Mouse (Mus musculus) hindlimb bud, embryonic 11.5 days (tissue): ENCODE results near the gene Fau.
"Not testable (repeated sequence)": the region's sequence is repeated elsewhere in the genome, so short reads cannot be mapped to it uniquely, and the experiment has no call there.

ENCODE experiments used
- DNase-seq: peaks from one replicate; pipeline ENCODE4 v3.0.0-alpha.2; 2012; ENCODE audit warnings: low read depth, low spot score; ENCODE audit errors: extremely low spot score

Fau gene

DNA sequence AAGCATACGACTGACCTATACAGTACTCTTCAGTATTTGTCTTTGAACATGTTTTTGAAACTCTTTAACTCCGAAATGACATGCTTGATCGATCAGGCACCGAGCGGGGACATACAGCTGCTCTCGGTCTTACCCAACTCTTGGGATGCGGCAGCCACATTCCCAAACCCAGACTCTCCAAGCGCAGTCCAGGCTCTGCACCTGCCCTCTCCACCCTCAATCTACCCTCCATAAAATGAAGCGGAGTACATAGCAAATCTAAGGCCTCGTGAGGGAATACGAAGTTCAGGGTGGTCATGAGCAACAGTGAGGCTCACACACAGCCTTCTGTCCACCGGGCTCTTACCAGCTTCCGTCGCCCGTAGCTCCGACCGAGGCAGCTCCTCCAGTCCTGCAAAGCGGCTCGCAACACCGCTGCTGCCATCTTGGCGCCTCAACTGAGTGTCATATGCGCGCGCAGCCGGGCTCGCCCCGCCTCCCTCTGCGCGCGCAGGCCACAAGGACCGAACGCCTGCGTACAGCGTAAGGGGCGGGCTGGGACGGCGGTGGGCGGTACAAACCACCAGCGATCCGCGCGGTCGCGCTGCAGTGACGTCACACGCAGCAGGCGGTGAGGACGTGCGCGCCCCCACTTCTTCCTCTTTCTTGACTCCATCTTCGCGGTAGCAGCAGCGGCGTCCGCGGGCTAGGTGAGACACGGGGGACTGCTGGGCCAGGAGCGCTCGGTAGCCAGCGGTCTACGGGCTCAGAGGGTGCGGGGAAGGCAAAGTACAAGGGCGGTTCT is at the start of gene Fau, which contains the start of gene Mrpl49:
Fau (plus strand) TSS at position 532 of the 784 bp plus-strand sequence.
Mrpl49 (minus strand) TSS at position 473 of the 784 bp plus-strand sequence.
- DNase-seq: peak; percentile 91

DNA sequence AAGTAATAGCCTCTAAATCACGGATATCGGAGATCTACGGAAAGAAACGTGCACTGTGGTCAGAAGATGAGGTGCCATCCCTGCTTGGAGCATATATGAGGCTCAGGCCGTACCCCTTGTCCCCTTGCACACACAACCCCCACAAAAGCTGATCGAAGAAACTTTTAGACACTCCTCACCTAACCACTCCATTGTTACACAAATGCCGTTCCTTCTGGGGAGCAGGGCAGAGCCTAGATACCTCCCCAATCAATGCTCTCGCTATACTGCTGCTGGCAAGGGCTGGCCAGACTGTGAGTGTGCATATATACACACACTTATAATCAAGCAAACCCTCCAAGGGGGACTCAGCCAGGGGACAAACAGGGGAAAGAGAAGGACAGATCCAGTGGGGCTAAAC is 48.5 kb upstream of the Fau start:
- no peak for DNase-seq

DNA sequence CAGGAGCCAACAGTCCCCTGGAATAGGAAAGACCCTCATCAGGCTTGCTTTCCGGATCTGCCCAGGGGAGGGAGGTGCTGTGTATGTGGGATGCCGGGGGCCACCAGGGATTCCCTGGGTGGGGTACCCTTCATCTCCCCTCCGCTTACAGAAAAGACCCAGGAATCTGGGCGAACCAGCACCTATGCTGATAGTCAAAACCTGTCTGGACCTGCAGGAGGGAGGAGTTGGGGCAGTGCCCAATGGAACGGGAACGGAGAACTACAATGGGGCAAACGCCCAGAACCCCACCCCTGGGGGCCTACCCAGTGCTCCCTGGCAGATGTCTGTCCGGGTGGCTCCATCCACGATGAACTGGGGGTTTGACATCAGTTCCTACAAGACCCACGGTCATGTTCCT is 44.0 kb upstream of the Fau start:
- no peak for DNase-seq

DNA sequence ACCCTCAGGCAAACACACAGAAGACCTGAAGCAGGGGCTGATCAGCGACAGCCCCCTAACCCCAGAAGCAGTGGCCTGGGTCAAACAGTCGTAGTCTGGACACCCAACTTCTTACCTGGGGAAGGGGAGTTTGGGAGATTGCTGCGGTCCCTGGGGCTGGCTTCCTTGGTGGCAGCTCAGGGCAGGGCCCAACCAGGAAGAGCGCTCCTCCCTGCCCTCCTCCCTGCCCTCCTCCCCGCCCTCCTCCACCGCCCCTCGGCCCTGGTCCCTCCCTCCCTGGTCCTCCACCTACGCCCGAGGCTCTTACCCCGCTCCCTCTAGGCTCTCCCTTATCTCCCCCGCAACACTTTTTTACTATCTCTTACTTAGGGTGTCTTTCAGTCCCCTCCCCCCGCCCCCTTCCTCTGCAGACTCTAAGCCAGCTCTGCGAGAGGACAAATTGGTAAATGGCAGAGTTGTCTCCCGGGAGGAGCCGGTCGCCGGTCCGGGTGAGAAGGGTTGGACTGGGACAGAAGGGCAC is 42.6 kb upstream of the Fau start:
- DNase-seq: no peak

DNA sequence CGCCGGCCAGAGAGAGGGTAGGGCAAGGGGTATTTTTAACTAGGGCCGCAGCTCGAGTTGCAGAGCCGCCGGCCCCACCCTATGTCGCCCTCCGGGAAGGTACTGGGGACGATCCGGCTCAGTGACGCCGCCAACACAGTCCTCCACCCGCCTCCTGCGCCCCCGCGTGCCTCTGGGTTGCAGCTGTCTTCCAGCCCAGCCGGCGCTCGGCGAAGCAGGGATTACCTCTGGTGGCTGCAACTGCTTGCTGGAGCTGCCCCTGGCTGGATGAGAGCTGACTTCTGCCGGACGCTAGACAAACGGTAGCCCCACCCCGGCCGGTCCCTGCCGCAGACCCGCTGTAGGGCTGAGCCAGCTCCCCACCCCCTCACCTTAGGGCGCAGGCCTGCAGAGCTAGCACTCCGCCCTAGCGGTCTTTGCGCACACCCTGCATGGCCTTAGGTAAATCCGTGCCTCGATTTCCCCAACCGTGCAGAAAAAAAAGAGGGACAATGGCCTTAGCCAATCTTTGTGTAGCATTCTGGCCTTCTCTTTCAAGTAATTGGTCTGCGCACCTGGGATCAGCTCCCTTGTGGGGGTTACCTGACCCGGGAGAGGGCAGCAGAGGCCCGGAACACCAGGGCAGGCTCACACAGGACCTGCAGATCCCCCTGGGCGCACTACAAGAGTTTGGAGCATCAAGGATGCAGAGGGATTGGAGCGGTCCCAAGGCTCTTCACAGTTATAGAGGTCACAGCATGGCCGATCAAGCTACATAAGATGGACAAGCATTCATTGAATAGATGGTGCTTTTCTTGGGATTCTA is 41.9 kb upstream of the Fau start, which contains the start of gene Capn1:
Capn1 (minus strand) TSS at position 387 of the 805 bp plus-strand sequence.
- no peak for DNase-seq

DNA sequence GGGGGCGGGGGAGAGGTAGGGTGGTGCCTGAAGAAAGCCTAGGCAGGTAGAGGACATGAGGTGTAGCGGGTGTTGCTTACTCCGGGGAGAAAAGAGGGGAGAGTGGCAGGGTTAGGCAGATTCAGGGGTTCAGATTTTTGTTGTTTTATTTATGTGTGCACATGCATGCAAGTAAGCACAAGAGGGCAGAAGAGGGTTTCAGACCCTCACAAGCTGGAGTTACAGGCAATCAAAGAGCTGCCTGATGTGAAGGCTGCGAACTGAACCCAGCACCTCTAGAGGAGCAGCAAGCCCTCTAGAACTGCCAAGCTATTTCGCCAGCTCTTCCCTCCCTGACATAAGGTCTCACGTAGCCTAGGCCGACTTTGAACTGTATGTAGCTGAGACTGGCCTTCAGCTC is 41.1 kb upstream of the Fau start:
- DNase-seq: no peak

DNA sequence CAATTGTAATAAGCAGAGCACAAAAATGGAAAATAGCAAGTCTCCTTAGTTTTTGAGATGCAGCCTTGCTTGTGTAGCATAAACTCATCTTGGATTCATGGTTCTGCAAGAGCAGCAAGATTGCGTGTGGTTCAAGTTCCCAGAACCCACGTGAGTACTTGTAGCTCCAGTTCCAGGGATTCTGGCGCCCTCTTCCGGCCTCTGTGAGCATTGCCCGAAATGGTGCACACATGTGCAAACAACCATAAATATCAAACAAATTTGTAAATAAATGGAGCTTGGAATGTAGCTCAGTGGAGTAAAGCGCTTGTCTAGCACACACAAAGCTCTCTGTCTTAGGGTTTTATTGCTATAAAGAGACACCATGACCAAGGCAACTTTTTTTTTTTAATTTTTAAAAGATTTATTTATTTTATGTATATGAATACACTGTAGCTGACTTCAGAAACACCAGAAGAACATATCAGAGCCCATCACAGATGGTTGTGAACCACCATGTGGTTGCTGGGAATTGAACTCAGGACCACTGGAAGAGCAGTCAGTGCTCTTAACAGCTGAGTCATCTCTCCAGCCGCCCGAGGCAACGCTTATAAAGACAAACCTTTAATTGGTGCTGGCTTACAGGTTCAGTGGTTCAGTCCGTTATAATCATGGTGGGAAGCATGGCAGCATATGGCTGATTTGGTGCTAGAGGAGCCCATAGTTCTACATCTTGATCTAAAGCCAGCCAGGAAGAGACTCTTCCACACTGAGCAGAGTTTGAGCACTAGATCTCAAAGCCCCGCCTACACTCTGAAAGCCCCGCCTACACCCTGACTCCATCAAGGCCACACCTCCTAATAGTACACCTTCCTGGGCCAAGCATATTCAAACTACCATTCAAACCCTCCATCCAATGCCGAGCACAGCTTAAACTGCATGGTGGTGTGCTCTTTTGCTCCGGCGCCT is 39.2 kb upstream of the Fau start:
- DNase-seq: peak; percentile 82

DNA sequence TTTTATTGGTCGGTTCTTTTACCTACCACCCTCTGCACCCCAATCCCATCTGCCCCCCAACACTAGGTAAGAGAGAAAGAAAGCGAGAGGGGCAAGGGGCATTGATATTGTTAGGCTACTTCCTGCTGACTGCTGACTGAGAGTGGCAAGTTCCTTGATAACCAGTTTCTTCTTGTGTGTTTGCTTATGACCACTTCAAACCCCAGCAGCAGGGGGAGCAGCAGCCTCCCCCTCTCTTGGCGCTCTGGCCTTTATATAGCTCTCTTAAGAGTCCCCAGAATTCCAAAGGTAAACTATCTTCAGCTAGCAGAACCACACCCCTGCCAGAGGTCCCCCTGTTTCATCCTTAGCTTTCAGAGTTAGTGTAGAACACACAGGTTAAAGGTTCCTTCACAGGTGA is 37.4 kb upstream of the Fau start:
- DNase-seq: no peak

DNA sequence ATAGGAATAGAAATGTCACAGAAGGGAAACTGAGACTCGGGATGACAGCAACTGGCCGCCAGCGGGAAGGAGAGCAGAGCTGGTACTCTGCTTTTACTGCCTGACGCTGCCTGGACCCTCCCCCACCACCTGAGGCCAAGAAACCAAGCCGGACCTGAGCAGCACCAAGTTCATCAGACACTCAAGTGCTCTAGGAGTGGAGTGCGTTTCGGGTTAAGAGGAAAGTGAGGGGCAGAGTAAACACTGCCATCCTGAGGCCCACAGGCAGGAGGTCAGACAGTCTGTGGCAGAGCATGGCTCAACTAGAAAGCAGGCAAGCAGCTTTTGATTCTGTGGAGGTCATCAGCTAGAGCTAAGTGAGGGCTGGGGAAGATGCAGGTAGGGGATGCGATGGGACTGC is 34.6 kb upstream of the Fau start:
- DNase-seq: no peak

DNA sequence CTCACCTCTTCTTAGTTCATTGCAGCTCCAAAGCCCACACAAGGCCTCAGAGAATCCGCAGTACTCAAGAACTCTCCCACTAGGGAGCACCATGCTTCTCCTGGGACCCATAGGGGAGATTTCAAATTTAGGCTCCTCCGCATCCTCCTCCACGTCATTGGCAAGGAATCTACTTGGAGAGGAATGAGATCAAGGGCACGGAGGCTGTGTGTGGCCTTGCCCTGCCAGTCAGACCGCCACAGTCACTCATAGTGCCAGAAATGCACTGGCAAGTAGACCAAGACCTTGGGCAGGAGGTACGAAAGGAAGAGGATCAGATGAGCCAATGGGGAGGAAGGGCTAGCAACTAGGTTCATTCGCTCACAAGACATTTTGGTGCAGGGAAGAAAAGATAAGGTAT is 33.7 kb upstream of the Fau start:
- no peak for DNase-seq

DNA sequence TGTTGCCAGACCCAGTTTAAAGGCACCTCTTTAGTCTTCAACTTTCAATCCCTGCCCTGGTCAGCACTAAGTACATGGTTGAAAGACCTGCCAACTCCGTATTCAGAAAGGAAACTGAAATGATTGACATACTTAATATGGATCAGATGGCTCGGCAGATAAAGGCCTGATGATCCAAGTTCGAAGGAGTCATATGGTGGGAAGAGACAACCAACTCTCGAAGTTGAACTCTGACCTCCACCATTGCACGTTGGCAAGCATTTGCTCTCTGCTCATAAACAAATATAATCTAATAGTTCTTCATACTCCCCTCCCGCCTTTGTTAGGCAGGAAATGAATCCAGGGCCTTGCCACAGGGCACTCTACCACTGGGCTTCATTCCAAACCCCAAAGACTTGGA is 28.7 kb upstream of the Fau start:
- no peak for DNase-seq

DNA sequence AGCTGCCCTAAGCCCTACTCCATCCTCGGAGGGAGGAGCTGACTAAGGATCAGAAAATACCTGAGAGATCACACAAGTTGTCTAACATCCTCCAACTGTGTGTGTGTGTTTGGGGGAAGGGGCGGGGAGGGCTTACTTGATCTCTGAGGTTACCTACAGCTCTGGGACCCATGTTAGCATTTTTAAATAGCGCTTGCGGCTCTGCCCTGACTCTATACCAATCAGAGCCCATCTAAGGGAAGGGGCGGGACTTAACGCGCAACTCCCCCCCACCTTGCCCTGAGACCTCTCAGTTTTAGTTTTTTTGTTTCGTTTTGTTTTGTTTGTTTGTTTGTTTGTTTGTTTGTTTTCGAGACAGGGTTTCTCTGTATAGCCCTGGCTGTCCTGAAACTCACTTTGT is 28.2 kb upstream of the Fau start:
- DNase-seq: no peak

DNA sequence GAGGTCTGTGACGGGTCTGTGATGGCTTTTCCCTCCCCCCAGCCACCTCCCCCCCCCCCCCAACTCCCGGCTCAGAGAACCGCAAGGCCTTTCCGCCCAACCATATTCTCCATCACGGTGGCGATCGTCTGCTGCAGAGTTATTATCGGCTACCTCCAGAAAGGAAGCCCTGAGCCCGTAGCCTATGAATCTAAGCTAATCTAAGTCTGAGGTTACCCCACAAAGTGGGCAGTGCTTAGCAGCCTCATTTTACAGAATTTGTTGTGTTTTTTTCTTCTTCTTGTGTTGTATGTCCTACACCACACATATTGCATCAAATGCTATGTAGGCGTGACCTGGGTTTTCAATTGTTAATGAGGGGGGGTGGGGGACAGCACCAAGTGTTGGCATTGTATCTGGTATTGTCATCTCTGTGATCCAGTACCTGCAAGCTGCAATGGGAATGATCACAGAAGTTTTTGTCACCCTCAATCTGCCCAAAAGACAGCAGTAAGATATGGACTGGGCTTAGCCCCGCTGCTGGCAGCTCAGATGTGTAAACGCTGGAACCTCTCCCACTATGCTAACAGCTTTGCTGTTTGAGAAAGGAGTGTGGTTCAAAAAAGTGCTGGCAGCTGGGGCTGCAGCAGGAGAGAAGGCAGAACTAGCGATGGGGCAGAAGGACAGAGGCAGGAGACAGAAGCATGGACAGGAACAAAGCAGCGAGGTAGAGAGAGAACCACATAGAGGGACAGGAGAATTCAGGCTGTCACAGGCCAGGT is 26.9 kb upstream of the Fau start:
- DNase-seq: no peak

DNA sequence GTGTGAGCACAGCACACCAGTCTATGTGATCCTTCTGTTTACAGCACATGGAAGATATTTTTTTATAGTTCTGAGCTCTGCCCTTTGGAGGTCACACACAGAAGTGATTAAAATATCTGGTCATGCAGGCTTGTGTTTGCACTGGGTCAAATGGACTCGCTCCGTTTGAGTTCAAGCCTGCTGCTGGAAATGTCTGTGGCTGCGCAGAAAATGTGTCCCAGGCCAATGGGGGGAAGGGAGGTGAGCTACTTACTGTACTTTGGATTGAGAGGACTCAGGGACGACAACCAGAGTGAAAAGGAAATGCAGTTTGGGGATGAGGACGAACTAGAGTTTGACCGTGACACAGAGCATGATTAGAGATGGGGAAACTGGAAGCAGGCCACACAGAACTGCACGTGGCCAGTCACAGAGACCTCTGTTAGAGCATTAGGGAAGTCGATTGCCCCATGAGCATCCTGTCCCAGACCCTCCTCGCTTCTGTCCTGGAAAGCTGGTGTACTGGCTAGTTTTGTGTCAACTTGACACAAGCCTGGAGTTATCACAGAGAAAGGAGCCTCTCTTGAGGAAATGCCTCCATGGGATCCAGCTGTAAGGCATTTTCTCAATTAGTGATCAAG is 21.6 kb upstream of the Fau start:
- DNase-seq: no peak

DNA sequence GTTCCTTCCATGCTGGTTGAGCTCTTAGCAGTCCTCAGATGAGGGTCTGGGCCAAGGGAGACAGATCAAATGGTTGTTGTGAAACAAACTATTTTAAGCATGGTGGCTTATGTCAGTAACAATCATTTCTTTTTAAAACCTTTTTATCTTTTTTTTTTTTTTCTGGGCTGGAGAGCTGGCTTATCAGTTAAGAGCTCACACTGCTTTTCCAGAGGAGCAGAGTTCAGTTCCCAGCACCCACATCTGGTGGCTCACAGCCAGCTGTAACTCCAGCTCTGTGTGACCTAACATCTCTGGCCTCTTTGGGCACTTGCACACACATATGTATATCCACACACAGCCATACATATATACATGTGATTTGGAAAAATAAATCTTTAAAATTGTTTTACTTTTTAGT is 19.9 kb upstream of the Fau start:
- no peak for DNase-seq

DNA sequence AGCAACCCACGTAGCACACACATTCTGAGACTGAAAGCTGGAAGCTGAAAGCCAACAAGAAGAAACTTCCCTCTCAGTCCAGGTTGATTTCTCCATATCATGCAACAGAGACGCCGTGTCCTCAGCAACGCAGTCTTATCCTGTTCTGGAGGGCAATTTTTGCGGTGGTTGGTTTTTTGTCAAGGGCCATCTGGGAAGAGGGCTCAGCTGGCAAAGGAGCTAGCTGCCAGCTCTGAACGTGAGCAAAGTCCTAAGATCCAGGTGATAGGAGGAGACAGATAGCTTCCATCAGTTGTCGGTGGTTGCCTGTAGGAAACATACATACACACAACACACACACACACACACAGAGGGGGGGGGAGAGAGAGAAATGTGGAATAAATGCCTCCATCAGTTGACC is 19.3 kb upstream of the Fau start:
- no peak for DNase-seq

DNA sequence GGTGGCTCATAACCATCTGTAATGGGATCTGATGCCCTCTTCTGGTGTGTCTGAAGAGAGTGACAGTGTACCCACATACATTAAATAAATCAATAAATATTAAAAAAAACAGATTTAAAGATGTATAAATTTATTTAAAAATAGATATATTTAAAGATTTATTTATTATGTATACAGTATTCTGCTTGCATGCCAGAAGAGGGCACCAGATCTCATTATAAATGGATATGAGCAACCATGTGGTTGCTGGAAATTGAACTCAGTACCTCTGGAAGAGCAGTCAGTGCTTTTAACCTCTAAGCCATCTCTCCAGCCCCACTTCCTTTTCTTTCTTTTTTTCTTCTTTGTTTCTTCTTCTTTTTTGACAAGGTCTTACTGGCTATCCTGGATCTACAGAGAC is 17.6 kb upstream of the Fau start:
- no peak for DNase-seq

DNA sequence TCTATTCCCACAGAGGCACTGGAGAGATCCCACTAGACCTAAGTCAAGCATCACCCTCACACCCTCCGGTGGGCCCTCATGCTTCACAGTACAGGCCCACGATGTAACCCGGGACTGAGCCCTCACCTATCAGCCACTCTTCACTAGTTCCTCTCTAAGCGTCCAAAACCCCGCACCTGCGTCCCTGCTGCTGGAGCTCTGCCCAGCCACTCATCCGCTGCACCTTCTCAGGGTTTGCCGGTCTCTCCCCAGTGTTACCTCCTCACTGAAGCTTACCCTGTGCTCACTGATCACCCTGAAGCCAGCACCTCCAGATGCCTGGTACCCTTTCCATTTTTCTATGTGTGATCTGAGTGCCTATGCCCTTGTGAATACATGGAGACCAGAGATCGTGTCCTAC is 15.4 kb upstream of the Fau start:
- no peak for DNase-seq

DNA sequence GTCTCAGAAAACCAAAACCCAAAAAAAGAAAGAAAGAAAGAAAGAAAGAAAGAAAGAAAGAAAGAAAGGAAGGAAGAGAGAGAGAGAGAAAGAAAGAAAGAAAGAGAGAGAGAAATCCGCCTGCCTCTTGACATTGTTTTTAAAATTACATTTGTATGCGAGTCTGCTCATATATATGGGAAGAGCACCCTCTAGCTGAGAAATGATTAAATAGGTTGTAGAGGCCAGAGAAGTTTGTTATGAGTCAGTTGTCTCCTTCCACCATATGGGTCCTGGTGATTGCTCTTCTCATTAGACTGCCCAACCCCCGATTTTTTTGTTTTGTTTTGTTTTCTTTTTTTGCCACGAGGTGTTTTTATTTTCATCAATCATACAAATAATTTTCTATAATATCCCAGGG is 13.5 kb upstream of the Fau start:
- not testable (repeated sequence) for DNase-seq
